10 mouse cellular contexts compared by ENCODE assay signal in the genomic region with DNA sequence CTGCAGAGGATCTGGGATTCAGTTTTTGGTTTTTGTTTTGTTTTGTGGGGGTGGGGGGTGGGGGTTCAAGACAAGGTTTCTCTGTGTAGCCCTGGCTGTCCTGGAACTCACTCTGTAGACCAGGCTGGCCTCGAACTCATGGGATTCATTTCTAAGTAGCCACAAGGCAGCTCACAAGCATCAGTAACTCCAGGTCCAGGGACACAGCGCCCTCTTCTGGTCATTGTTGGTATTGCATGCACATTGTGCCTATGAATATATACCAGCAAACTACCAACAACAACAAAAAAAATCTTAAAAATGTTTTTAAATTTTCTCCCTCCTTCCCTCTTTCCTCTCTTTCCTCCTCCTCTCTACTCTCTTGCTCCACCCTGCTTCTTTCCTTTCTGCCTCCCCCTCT. TPM values are rescaled to one million over a fixed set of nuclear protein-coding genes. Genes with fewer than 3 reads are reported as not detected.
A peak's percentile ranks its signal among the peaks of the same experiment; 100 is the strongest.
DNase-seq lines count a peak whose midpoint lies in the region; ATAC-seq and TF ChIP-seq lines count a peak whose summit lies in the region.
"Had no signal": no experiment of that assay in that cellular context is flagged by ENCODE, and none has a peak within 500 bp of the region (broad histone marks: within the 10 kb centered on the region; RNA-seq: fewer than 3 reads in every experiment).

No protein-coding gene starts in this region.

- H3K4me1 ChIP-seq in heart, postnatal 0 days (ENCODE audit: control insufficient read depth, insufficient read depth) = peaks cover 19% of the 10 kb centered on the region
- H3K4me1 ChIP-seq in heart, embryonic 12.5 days (replicated peaks) = peaks cover 24% of the 10 kb centered on the region
- H3K4me1 ChIP-seq in bone marrow macrophage, adult 2 months (ENCODE audit: control insufficient read depth, insufficient read depth, low read length) = no peaks in the 10 kb centered on the region
- H3K4me1 ChIP-seq in limb, embryonic 10.5 days = peaks cover 2% of the 10 kb centered on the region

- no peaks in the 10 kb centered on the region for H3K36me3 ChIP-seq in heart, postnatal 0 days (replicated peaks; ENCODE audit: control insufficient read depth, insufficient read depth, low read length)
- H3K36me3 ChIP-seq in heart, embryonic 12.5 days = no peaks in the 10 kb centered on the region
- no peaks in the 10 kb centered on the region for H3K36me3 ChIP-seq in limb, embryonic 10.5 days
- H3K36me3 ChIP-seq: embryonic facial prominence, embryonic 13.5 days; limb, embryonic 13.5 days had no signal

- WGBS in heart, postnatal 0 days = 35% methylated on average over 2 of the region's 2 CpGs
- 22% methylated on average over 2 of the region's 2 CpGs for WGBS in heart, embryonic 12.5 days
- 32% methylated on average over 2 of the region's 2 CpGs for WGBS in limb, embryonic 10.5 days

- TF ChIP-seq CTCF in heart, postnatal 0 days (IDR thresholded peaks at IDR 0.05; ENCODE audit: low read depth) = peak; percentile 82
- peak; percentile 72 for TF ChIP-seq CTCF in bone marrow macrophage, adult 2 months (IDR thresholded peaks at IDR 0.05; ENCODE audit: low read depth, low read length)

- no peak overlapping the region for H3K4me3 ChIP-seq in heart, postnatal 0 days (ENCODE audit: low read depth, low read length)
- no peak overlapping the region for H3K4me3 ChIP-seq in heart, embryonic 12.5 days
- H3K4me3 ChIP-seq in bone marrow macrophage, adult 2 months (ENCODE audit: insufficient read depth, low read length) = no peak overlapping the region
- H3K4me3 ChIP-seq in limb, embryonic 10.5 days = no peak overlapping the region
- H3K4me3 ChIP-seq: embryonic facial prominence, embryonic 13.5 days; limb, embryonic 13.5 days had no signal

- DNase-seq in heart, postnatal 0 days (ENCODE audit: low spot score) = no peak
- peak; percentile 50 for DNase-seq in right cerebral cortex, postnatal 14 days
- DNase-seq in right cerebral cortex, postnatal 36 days (ENCODE audit: low spot score in 2 of 2) = no peak
- peak; percentile 71 for DNase-seq in limb, embryonic 10.5 days (ENCODE audit: low spot score)
- DNase-seq in thymus, postnatal 10 days (ENCODE audit: low spot score in 2 of 2) = peak; percentile 41 to 69
- no peak for DNase-seq in cerebellum, postnatal 36 days

- no peak for TF ChIP-seq POLR2A in bone marrow macrophage, adult 2 months (IDR thresholded peaks at IDR 0.05; ENCODE audit: borderline replicate concordance, low read depth, low read length)

- H3K9me3 ChIP-seq in heart, postnatal 0 days (replicated peaks; ENCODE audit: control insufficient read depth, low read length) = no peaks in the 10 kb centered on the region
- H3K9me3 ChIP-seq in heart, embryonic 12.5 days (replicated peaks) = no peaks in the 10 kb centered on the region
- no peaks in the 10 kb centered on the region for H3K9me3 ChIP-seq in limb, embryonic 10.5 days (replicated peaks)
- H3K9me3 ChIP-seq: embryonic facial prominence, embryonic 13.5 days; limb, embryonic 13.5 days had no signal

- H3K27me3 ChIP-seq in heart, postnatal 0 days (ENCODE audit: control insufficient read depth, insufficient read depth, low read length) = no peaks in the 10 kb centered on the region
- no peaks in the 10 kb centered on the region for H3K27me3 ChIP-seq in heart, embryonic 12.5 days (replicated peaks)
- no peaks in the 10 kb centered on the region for H3K27me3 ChIP-seq in limb, embryonic 10.5 days (ENCODE audit: low read depth, poor library complexity, severe bottlenecking)
- H3K27me3 ChIP-seq: embryonic facial prominence, embryonic 13.5 days; limb, embryonic 13.5 days had no signal

- TF ChIP-seq EP300 in heart, postnatal 0 days (IDR thresholded peaks at IDR 0.05; ENCODE audit: low read depth) = no peak

- no peak overlapping the region for H3K9ac ChIP-seq in heart, postnatal 0 days (replicated peaks; ENCODE audit: low read depth, low read length)
- H3K9ac ChIP-seq in heart, embryonic 12.5 days = no peak overlapping the region
- H3K9ac ChIP-seq: embryonic facial prominence, embryonic 13.5 days; limb, embryonic 13.5 days had no signal

- H3K4me2 ChIP-seq in heart, postnatal 0 days (ENCODE audit: low read depth, low read length) = no peak overlapping the region
- H3K4me2 ChIP-seq in heart, embryonic 12.5 days = no peak overlapping the region
- H3K4me2 ChIP-seq: embryonic facial prominence, embryonic 13.5 days; limb, embryonic 13.5 days had no signal

- ATAC-seq in heart, postnatal 0 days (ENCODE audit: insufficient read depth, low read depth) = no peak
- ATAC-seq in heart, embryonic 12.5 days (ENCODE audit: insufficient number of reproducible peaks, low FRiP score) = no peak

- H3K27ac ChIP-seq in heart, postnatal 0 days (ENCODE audit: low read depth) = no peak overlapping the region
- H3K27ac ChIP-seq in heart, embryonic 12.5 days (ENCODE audit: poor library complexity, severe bottlenecking) = no peak overlapping the region
- no peak overlapping the region for H3K27ac ChIP-seq in bone marrow macrophage, adult 2 months (ENCODE audit: insufficient read depth, low read depth, low read length)
- no peak overlapping the region for H3K27ac ChIP-seq in limb, embryonic 10.5 days
- H3K27ac ChIP-seq: embryonic facial prominence, embryonic 13.5 days; limb, embryonic 13.5 days had no signal

RNA-seq across cellular contexts. Expression of a gene that starts 22.5 kb away (rescaled TPM):
- 196 and 240 TPM in 2 replicates for total RNA-seq in heart, postnatal 0 days (2014; rRNA removed; ENCODE audit: low replicate concordance)
- 301 and 341 TPM in 2 replicates for polyA plus RNA-seq in heart, postnatal 0 days (2015; fragmentation: Nextera tagmentation; extraction: Ambion mirVana)
- 64.7 and 65.3 TPM in 2 replicates for polyA plus RNA-seq in heart, embryonic 12.5 days (2016; fragmentation: Nextera tagmentation; extraction: Ambion mirVana)
- polyA plus RNA-seq in bone marrow macrophage, adult 2 months (2012; ENCODE audit: insufficient read depth, insufficient read length, missing spikeins) = not detected in 2 replicates
- 4.7 and 5.8 TPM in 2 replicates for polyA plus RNA-seq in limb, embryonic 10.5 days (2016; fragmentation: Nextera tagmentation; extraction: Ambion mirVana)

Comparison
In these comparisons a context has a peak if more than half of its experiments do, and no peak if none do; other contexts are left out.
1. DNase-seq: peak in right cerebral cortex, postnatal 14 days (single experiment), limb, embryonic 10.5 days (single experiment) and thymus, postnatal 10 days (2 of 2); none in heart, postnatal 0 days (single experiment), right cerebral cortex, postnatal 36 days (0 of 2) and cerebellum, postnatal 36 days (0 of 2).